Mouse (Mus musculus) heart, embryonic 13.5 days (tissue): Measurements from ENCODE around the gene Ucn2. TPM values are rescaled to one million over a fixed set of nuclear protein-coding genes. Genes with fewer than 3 reads are reported as not detected.
A peak's percentile ranks its signal among the peaks of the same experiment; 100 is the strongest.

Experiments used
- ATAC-seq: fragments of 200-750 bp; cut with Nextera tagmentation; 2 replicates; pipeline ENCODE4 v1.8.0; 2017; ENCODE audit warnings: moderate TSS enrichment; ENCODE audit not compliant: insufficient number of reproducible peaks, low FRiP score, low TSS enrichment; ENCODE audit errors: extremely low read depth
- H3K27ac ChIP-seq: fragments of 300-500 bp; sonication (generic); replicated peaks from 2 replicates; pipeline ENCODE4 v1.5.1; 2015; ENCODE audit warnings: moderate library complexity, mild to moderate bottlenecking, inconsistent platforms
- H3K27me3 ChIP-seq: fragments of 300-500 bp; sonication (generic); replicated peaks from 2 replicates; pipeline ENCODE4 v1.6.1; 2015; ENCODE audit warnings: mild to moderate bottlenecking, inconsistent platforms
- H3K36me3 ChIP-seq: fragments of 300-500 bp; sonication (generic); 2 replicates; pipeline ENCODE4 v1.6.1; 2015; ENCODE audit warnings: mild to moderate bottlenecking, inconsistent platforms
- H3K4me1 ChIP-seq: fragments of 300-500 bp; sonication (generic); 2 replicates; pipeline ENCODE4 v1.6.1; 2015; ENCODE audit warnings: inconsistent platforms
- H3K4me2 ChIP-seq: fragments of 300-500 bp; sonication (generic); 2 replicates; pipeline ENCODE4 v1.6.1; 2015; ENCODE audit warnings: inconsistent platforms, mild to moderate bottlenecking, moderate library complexity
- H3K4me3 ChIP-seq: fragments of 300-500 bp; sonication (generic); 2 replicates; pipeline ENCODE4 v1.5.1; 2015; ENCODE audit warnings: moderate library complexity, mild to moderate bottlenecking, inconsistent platforms
- H3K9ac ChIP-seq: fragments of 300-500 bp; sonication (generic); 2 replicates; pipeline ENCODE4 v1.6.1; 2015; ENCODE audit warnings: inconsistent platforms, mild to moderate bottlenecking, moderate library complexity
- H3K9me3 ChIP-seq: fragments of 300-500 bp; sonication (generic); 2 replicates; pipeline ENCODE4 v1.6.1; 2016; ENCODE audit warnings: inconsistent platforms
- WGBS: fragments of 180-500 bp; shearing (Covaris S2); methylation state at CpG from one replicate; pipeline ENCODE4 v1.1.7; 2015; ENCODE audit warnings: mixed read lengths; 5-methylcytosine and 5-hydroxymethylcytosine counted together
- polyA plus RNA-seq: library from polyadenylated mRNA; unstranded; fragments of >200 nt; fragmentation: Nextera tagmentation; extraction: Ambion mirVana; gene quantifications from 2 replicates; pipeline ENCODE4 v1.2.1, GENCODE M21; 2015

Ucn2 gene
- polyA plus RNA-seq, 1 experiment from 2014 or later: not detected

DNA sequence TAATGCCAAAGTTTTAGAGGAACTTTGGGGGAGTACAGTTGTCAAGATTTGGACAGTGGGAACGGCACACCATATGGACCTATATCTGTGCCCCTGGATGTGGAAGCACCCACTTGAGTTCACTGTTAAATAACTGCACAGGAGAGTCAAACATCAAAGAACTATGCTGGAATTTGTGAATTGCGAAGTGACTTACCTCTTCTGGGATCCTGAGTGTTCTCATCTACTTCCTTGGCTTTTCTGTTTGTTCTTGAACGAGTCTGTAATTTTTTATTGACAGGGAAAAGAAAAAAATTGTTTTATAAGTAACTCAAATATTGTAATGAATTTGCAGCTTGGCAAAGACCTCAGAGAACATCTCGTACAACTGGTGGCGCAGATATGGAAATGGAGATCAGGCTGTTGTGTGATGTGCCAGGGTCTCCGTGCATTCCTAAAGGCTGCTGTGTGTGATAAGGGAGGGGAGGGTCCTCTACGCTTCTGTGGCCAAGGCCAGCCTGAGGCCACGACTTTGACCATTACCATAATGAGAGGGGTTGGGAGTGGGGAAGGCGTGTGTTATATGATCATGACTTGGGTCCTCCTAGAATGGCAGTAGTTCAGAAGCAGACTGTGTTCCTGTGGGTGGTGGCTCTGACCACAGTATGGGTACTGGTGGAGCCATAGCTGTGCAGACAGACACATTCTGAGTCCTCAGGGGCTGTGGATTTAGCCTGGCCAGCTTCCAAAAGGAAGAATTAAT, 7.0 kb downstream of the Ucn2 start:
- Histone ChIP-seq H3K9ac (no peak overlapping the region), H3K4me3 (peak overlapping the region; percentile 64), H3K9me3 (no peaks in the 10 kb centered on the region), H3K4me1 (peaks cover 49% of the 10 kb centered on the region), H3K27ac (no peak overlapping the region), H3K36me3 (no peaks in the 10 kb centered on the region), H3K4me2 (peak overlapping the region; percentile 88), H3K27me3 (no peaks in the 10 kb centered on the region)
- WGBS: 56% methylated on average over 9 of the region's 9 CpGs
- ATAC-seq: no peak

DNA sequence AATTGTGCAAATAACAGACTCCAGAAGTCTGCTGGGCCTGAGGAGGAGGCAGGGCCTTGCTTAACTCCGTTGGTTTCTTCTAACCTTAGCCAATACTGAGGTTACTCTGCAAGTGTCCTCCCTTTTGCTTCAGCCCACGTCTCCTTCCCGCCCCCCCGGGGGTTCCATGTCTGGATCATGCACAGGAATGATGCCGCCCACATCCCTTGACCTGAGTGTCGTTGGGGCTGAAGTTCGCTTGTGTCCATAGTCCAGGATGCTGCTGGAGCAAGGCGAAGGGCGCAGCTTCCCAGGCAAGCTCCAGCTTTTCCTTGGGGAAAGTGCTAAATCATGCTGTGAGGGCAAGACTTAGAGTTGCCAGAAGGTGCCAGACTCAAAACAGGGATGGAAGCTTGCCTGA, 10.6 kb downstream of the Ucn2 start:
- no peak for ATAC-seq
- Histone ChIP-seq H3K9me3 (no peaks in the 10 kb centered on the region), H3K4me2 (no peak overlapping the region), H3K9ac (no peak overlapping the region), H3K27ac (no peak overlapping the region), H3K36me3 (no peaks in the 10 kb centered on the region), H3K27me3 (no peaks in the 10 kb centered on the region), H3K4me1 (peaks cover 18% of the 10 kb centered on the region), H3K4me3 (no peak overlapping the region)
- 64% methylated on average over 9 of the region's 9 CpGs for WGBS

GRCm38 (mm10) chr9:108998287-108999166, 12.7 kb downstream of the Ucn2 start:
- H3K9ac ChIP-seq: no peak overlapping the region
- 72% methylated on average over 19 of the region's 19 CpGs for WGBS
- ATAC-seq: no peak
- H3K9me3 ChIP-seq: no peaks in the 10 kb centered on the region
- no peaks in the 10 kb centered on the region for H3K27me3 ChIP-seq
- H3K4me1 ChIP-seq: peaks cover 6% of the 10 kb centered on the region; the same call in 1 of the 2 replicates
- H3K4me3 ChIP-seq: no peak overlapping the region
- no peaks in the 10 kb centered on the region for H3K36me3 ChIP-seq
- H3K27ac ChIP-seq: no peak overlapping the region
- H3K4me2 ChIP-seq: no peak overlapping the region

GRCm38 (mm10) chr9:108999167-108999526, 13.3 kb downstream of the Ucn2 start:
- Histone ChIP-seq H3K9me3 (no peaks in the 10 kb centered on the region), H3K4me3 (no peak overlapping the region), H3K27ac (no peak overlapping the region), H3K27me3 (no peaks in the 10 kb centered on the region), H3K9ac (no peak overlapping the region), H3K4me2 (no peak overlapping the region), H3K36me3 (no peaks in the 10 kb centered on the region), H3K4me1 (peaks cover 6% of the 10 kb centered on the region; the same call in 1 of the 2 replicates)
- no peak for ATAC-seq
- WGBS: 68% methylated on average over 4 of the region's 4 CpGs

DNA sequence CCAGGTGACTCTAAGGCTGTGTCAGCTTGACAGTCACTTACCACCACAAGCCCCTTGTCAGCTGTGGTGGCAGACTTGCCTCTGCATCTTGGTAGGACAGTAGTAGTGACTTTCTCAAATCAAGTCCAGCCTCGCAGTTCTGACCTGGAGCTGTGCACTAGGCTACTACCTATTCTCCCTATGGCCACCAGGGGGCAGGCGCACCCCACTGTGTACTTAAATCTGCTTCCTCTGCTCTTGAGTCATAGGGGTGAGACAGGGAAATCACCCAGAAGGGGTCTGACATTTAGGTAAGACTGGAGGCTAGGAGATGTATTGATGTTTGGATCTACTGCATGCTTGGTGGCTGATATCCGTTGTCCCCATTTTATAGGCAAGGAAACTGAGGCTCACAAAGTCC, 14.9 kb downstream of the Ucn2 start:
- no peak overlapping the region for H3K9ac ChIP-seq
- H3K27me3 ChIP-seq: no peaks in the 10 kb centered on the region
- H3K36me3 ChIP-seq: no peaks in the 10 kb centered on the region
- no peak overlapping the region for H3K4me3 ChIP-seq
- no peak overlapping the region for H3K27ac ChIP-seq
- H3K4me1 ChIP-seq: peaks cover 4% of the 10 kb centered on the region; the same call in 1 of the 2 replicates
- no peak for ATAC-seq
- H3K9me3 ChIP-seq: no peaks in the 10 kb centered on the region
- WGBS: 10% methylated on average over 3 of the region's 3 CpGs
- H3K4me2 ChIP-seq: no peak overlapping the region

- peaks cover 15% of the 10 kb centered on the region; the same call in 1 of the 2 replicates for H3K4me1 ChIP-seq
Measured at GRCm38 (mm10) chr9:109003201-109003600, 17.4 kb downstream of the Ucn2 start.

GRCm38 (mm10) chr9:109007025-109007780, 21.4 kb downstream of the Ucn2 start:
- WGBS: 59% methylated on average over 21 of the region's 21 CpGs
- Histone ChIP-seq H3K4me1 (peaks cover 28% of the 10 kb centered on the region), H3K36me3 (peaks cover 6% of the 10 kb centered on the region; the same call in 1 of the 2 replicates), H3K4me3 (no peak overlapping the region), H3K9me3 (no peaks in the 10 kb centered on the region), H3K4me2 (no peak overlapping the region), H3K27ac (no peak overlapping the region), H3K9ac (0 out of 2 replicates have a peak overlapping the region, but pooled peaks have one; percentile 5), H3K27me3 (no peaks in the 10 kb centered on the region)
- no peak for ATAC-seq

More at GRCm38 (mm10) chr9:109003201-109003600, 17.4 kb downstream of the Ucn2 start:
- H3K27me3 ChIP-seq: no peaks in the 10 kb centered on the region
- whole genome bisulfite sequencing: 48% methylated on average over 2 of the region's 2 CpGs
- ATAC-seq: no peak
- H3K9me3 ChIP-seq: no peaks in the 10 kb centered on the region
- no peak overlapping the region for H3K9ac ChIP-seq
- no peak overlapping the region for H3K4me2 ChIP-seq
- H3K27ac ChIP-seq: no peak overlapping the region
- no peaks in the 10 kb centered on the region for H3K36me3 ChIP-seq
- H3K4me3 ChIP-seq: no peak overlapping the region

- H3K4me2 ChIP-seq: no peak overlapping the region
- peaks cover 28% of the 10 kb centered on the region for H3K4me1 ChIP-seq
- peaks cover 6% of the 10 kb centered on the region; the same call in 1 of the 2 replicates for H3K36me3 ChIP-seq
- H3K9ac ChIP-seq: no peak overlapping the region
- H3K9me3 ChIP-seq: no peaks in the 10 kb centered on the region
- ATAC-seq: no peak
- no peak overlapping the region for H3K27ac ChIP-seq
- 76% methylated on average over 9 of the region's 9 CpGs for WGBS
- no peaks in the 10 kb centered on the region for H3K27me3 ChIP-seq
- H3K4me3 ChIP-seq: no peak overlapping the region
Measured at GRCm38 (mm10) chr9:109008081-109008480, 22.3 kb downstream of the Ucn2 start.

- H3K9me3 ChIP-seq: no peaks in the 10 kb centered on the region
- peaks cover 28% of the 10 kb centered on the region for H3K4me1 ChIP-seq
- H3K4me3 ChIP-seq: no peak overlapping the region
- H3K4me2 ChIP-seq: peak overlapping the region; percentile 53
- WGBS: 58% methylated on average over 10 of the region's 10 CpGs
- H3K36me3 ChIP-seq: peaks cover 6% of the 10 kb centered on the region; the same call in 1 of the 2 replicates
- no peak overlapping the region for H3K27ac ChIP-seq
- H3K9ac ChIP-seq: 0 out of 2 replicates have a peak overlapping the region, but pooled peaks have one; percentile 33
- no peaks in the 10 kb centered on the region for H3K27me3 ChIP-seq
- no peak for ATAC-seq
Measured at GRCm38 (mm10) chr9:109008994-109009635, 23.3 kb downstream of the Ucn2 start.

DNA sequence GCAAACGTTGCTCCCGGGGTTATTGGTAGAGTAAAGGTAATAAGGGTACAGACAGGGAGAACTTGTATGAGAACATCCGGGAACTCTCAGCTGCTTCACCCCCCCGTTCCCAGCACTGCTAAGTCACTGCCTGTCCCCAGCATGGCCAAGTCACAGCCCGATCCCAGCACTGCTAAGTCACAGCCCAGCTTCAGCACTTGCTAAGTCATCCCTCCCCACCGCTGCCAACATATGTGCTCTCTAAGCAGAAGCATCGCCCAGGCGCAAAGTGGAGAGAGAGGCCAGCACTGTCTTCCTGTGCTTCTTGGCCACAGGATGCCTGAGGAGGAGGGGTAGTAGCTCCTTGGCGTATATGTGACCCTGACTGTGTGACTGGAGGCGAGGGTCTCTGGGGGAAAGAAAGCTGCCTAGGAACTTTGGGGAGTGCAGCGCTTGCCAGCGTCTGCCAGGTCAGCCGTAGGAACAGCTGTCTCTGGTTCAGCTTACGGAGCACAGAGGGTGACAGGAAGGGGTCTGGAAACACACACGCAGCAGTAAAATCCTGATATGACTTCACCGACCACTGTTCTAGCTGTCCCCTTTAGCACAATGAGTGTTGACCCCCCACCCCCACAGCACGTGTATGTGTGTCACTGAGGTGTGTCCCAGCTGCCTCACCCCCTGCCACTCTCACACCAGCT, 24.0 kb downstream of the Ucn2 start:
- Histone ChIP-seq H3K9me3 (no peaks in the 10 kb centered on the region), H3K4me3 (no peak overlapping the region), H3K36me3 (peaks cover 6% of the 10 kb centered on the region; the same call in 1 of the 2 replicates), H3K27me3 (no peaks in the 10 kb centered on the region), H3K4me1 (peaks cover 28% of the 10 kb centered on the region), H3K4me2 (peak overlapping the region; percentile 53), H3K27ac (no peak overlapping the region), H3K9ac (peak overlapping the region; percentile 63; the same call in 1 of the 2 replicates)
- 34% methylated on average over 17 of the region's 17 CpGs for WGBS
- no peak for ATAC-seq
